Mouse (Mus musculus) adrenal gland, adult 18-20 months (tissue): ENCODE data around the gene Pck2. TPM values are rescaled to one million over a fixed set of nuclear protein-coding genes. Genes with fewer than 3 reads are reported as not detected.

Experiments
- DNase-seq, 2 experiments: peaks; one replicate each; pipeline ENCODE4 v3.0.0; 2021 to 2022; ENCODE audit warnings: low spot score in 2 of 2
- long read RNA-seq, 2 experiments: library from polyadenylated mRNA; stranded (forward); transcript quantifications; one replicate each; pipeline ENCODE4 v2.0.0; 2021
- total RNA-seq, 2 experiments: library from RNA; stranded (reverse); gene quantifications; 1 replicate in 1 of 2; 2 replicates in 1 of 2; pipeline ENCODE4 v1.2.3; 2021

Pck2 gene
- 10 to 100 TPM; 21.6 to 31.7 TPM for total RNA-seq
- long read RNA-seq, experiment 1, transcript Pck2-201 (10 exons, 3,400 nt), result major isoform, 29 of 32 reads
- long read RNA-seq, experiment 1, partial matches to known transcripts, result 2 of 32 reads
- long read RNA-seq, experiment 1, other reads (novel, unspliced or antisense), result 1 of 32 reads
- long read RNA-seq, experiment 2, transcript Pck2-201 (10 exons, 3,400 nt), result major isoform, 52 of 65 reads
- long read RNA-seq, experiment 2, partial matches to known transcripts, result 11 of 65 reads
- long read RNA-seq, experiment 2, other reads (novel, unspliced or antisense), result 2 of 65 reads

DNA sequence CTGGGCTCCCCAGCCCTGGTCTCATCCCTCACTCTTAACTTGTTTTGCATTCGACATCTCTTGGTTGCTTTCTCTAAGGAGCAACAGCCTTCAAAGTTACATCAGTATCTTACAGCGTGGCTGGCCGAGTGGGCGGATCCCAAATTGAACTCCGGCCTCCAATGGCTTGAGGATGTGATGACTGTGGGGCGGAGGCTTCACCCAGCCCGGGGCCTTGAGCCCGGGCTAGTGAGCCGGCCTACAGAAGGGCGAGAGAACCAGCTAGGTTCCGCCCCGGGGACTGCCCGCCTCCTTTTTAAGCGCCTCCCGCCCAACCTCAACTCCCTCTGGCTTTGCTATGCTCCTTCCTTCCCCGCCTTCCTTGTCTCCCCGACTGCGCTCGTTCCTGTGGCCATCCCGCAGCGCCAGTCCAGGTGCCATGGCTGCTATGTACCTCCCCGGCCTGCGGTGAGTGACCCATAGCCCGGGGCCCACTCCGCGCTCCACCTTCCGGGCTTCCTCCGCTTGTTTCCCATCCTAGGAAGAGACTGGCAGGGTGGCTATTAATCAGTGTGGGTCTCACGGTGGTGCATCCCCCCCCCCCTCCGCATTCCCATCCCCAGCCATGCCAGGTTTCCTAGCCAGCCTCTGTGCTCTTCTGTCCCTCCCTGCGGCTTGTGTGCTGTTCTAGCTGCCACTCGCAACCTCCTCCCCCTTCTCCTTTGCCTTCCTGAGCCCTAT lies at the start of gene Pck2:
Gene Pck2 (plus strand): TSS at position 200 of the 720 bp plus-strand sequence.
- peak; percentile 76 to 84 for DNase-seq

DNA sequence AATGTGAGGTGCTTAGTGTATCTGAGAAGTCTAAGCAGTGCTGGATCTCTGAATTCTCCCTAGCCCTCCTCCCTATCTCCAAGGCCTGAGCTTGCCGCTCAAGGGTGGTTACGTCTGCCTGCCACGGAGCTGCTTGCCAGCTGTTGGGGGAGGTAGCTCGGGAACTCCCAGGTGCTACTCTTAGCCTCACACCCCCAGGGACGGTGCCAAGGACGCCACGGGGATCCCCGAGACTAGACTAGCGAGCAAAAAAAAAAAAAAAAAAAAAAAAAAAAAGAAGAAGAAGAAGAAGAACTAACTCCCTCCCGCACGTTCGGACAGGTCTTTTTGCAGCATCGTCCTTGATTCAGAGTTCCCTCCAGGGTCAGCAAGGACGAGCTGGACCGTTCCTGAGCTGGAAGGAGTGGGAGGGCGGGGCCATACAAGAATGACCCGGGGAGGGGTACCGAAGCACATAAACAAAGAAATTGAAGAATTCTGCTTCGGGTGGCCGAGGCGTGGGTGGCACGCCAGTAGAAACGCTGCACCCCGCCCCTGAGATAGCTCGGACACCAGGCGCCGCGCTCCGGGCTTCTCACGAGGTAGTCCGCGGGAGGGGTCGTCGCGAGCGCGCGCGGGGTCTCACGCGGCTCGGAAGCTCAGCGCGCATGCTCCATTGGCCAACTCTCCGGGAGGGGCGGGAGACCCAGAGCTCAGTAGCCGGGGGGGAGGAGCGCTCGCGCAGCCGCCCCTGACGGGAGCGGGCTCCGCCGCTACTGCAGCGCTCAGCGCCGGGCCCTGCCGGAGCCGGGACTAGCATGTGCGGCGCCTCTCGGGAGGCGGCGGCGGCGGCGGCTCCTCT lies 49.5 kb upstream of the Pck2 start, which contains the start of gene Carmil3:
Gene Carmil3 (plus strand): TSS at position 291 of the 841 bp plus-strand sequence.
- DNase-seq, result peak; percentile 44 to 61

DNA sequence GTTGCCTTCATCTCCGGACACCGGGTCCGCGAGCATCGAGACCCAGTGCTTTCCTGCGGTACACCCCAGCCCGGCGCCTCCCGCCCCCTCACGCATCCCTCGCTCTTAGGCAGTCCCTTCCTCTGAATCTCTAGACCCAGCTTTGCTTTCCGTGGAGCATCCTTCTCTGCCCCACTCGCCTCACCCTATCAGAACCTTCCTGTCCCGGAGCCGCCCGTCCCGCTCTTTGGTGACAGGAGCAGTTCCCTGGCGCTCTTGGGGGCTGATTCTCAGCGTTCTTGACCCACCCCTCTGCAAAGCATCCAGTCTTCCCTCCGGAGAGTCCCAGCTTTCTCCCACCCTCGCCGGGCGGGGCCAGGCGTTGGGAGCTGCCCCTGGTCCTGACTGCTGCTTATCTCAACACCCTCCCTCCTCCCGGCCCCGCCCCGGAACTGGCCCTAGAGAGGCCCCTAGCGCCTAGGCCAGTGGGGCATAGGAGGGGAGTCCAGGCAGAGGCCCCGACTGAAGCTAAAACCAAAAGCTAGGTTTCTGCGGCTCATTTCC lies 48.7 kb upstream of the Pck2 start:
- DNase-seq, result peak; percentile 42 to 56

DNA sequence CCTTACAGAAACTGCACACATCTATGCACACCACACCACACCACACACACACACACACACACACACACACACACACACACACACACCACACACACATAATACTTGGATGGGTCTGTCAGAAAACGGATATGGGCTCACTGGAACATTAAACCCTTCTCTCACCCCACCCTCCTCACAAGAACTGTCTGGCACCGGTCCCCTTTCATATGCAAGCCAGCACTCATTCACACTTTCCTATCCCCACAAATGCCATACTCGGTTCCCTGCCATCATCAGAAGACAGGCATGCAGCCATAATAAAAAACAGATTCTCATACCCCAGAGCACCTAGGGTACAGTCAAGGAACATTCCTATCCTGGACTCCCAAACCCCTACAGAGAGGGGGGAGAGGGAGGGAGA lies 48.0 kb upstream of the Pck2 start:
- DNase-seq, result no peak

DNA sequence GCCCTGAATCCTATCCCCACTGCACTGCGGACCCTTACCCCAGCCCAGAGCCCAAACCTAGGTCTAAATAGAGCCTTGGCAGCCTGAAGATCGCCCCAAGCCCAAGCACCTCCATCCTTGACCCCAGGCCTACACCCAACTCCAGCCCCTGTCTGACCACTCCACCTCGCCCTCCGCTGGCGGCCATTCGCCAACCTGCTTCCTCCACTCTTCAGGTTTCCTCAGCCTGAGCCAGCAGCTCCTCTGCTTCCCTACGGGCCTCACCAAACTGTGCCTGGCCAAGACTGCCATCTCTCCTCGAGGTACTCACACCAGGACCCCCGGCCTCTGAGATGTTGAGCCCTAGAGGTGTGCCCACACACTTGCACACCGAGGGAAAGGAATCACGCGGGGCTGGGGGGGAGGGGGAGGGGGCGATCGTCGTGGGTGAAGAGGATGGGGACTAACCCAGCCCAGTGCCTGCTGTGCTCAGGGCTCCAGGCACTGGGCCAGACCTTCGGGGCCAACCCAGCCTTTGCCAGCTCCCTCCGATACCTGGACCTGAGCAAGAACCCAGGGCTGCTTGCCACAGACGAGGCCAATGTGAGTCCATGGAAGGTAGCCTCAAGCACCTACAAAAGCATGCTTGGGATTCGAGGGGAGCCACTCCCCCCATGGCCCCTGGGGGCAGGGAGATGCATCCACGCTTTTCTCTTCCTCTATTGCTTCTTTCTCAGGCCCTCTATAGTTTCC lies 44.4 kb upstream of the Pck2 start:
- no peak for DNase-seq

DNA sequence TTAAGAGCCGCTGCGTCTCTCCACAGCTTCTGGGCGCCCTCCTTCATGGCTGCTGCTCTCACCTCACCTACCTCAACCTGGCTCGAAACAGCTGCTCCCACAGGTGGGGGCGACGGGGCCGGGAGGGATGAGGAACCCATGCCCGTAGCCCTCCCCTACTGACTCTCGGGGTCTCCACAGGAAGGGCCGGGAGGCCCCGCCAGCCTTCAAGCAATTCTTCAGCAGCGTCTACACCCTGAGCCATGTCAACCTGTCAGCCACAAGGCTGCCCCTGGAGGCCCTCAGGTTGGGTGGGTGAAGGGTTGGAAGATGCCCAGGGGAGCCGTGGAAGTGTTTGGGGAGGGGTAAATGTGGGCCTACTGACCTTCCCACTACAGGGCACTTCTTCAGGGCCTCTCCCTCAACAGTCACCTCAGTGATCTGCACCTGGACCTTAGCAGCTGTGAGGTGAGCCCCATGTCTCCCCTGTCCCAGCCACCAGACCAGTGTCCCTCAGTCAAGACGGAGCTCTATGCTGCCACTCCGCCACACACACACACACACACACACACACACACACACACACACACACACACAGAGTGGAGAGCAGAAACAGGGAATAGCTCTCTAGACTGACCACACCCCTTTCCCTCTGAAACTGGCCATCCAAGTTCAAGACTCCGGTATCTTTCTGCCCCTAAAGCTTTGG lies 43.2 kb upstream of the Pck2 start:
- DNase-seq, result no peak

DNA sequence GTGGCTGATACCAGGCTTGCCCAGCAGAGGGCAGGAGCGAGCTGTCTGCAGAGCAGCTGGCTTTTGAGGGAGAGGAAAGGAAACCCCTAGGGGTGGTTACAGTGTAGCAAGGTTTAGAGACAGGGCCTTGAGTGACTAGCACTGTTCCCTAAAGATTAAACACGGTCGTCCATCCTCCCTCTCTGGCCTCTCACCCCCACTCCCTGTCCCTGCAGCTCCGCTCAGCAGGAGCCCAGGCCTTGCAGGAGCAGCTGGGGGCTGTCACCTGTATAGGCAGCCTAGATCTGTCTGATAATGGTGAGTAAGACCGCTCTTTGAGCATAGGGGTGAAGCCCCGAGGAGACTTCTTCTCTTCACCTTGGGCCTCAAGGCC lies 42.6 kb upstream of the Pck2 start:
- DNase-seq, result peak; percentile 88 to 92

DNA sequence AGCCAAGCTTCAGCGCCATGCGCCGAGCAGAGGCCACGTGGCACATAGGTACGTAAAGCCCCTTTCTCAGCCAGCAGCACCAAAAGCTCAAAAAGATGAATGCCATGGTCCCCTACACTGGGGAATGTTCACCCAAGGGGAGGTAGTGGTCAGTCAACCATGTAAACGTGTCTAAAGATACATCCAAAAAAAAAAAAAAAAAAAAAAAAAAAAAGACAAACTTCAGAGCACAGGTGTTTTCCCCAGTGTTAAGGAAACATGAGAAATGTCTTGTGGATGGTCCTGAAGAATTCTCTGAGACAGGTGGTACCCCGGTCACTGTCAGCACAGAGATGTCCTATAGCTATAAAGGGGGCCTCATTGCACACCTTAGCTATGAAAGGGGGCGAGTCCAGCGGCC lies 34.5 kb upstream of the Pck2 start:
- DNase-seq, result no peak

DNA sequence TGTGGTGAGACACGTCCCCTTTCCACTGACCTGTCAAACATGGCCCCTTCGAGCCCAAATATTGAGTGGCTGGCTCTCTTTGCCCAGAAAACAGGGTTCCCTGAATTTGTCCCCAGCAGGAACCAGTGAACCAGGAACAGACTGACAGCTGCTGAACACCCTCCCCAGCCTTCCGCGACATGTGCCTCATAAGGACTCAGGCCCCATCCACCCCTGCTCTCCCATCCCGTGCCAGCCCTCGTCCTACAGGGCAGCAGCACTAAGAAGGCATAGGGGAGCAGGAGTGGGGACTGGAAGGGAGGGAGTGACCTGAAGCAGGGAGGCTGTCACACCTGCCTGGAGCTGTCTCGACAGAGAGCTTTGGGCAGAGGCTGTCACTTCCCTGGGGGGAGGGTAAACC lies 32.3 kb upstream of the Pck2 start:
- no peak for DNase-seq

DNA sequence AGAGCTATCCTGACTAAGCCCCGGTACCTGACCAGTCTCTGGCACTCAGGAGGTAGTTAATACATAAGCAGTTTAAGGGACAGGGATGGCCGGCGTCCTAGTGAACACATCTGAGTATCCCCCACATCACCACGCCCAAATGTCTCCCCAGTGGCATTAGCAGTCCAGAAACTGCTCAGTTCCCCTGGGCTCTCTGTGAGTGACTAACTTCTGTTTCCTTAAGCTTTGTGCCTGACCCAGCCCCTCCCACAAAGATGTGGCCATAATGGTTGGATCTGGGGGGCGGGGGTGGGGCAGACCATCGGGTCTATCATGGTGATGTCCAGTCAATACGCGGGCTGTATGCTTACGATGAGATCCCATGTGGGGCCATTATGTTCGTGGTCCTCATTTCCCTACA lies 30.5 kb upstream of the Pck2 start:
- no peak for DNase-seq

DNA sequence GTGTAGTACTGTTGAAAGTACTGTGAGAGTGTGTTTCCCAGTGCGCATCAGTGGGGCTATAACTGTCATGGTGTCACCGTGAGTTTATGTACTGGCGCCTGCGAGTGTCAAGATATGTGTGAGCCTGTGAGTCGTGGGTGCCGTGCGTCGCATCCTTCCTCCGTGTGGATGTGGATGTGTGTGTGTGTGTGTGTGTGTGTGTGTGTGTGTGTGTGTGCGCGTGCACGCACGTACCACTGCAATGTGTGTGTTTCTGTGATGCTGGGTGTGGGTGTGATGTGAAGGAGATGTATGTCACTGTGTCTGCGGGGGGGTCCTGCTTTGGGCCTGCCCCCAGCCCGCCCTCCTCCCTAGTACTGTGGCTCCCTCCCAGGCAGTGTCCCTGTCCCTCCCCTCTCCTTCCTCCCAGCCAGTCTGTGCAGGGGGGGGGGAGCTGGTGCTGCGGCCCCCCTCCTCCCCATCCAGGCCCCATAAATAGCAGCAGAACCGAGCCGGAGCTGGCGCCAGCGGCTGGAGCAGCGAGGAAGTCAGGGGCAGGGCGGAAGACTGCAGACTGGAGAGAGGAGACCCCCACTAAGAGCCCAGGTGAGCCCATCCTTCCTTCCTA lies 29.8 kb upstream of the Pck2 start, which contains the start of gene Cpne6:
Gene Cpne6 (plus strand): TSS at position 321 of the 607 bp plus-strand sequence.
- no peak for DNase-seq

DNA sequence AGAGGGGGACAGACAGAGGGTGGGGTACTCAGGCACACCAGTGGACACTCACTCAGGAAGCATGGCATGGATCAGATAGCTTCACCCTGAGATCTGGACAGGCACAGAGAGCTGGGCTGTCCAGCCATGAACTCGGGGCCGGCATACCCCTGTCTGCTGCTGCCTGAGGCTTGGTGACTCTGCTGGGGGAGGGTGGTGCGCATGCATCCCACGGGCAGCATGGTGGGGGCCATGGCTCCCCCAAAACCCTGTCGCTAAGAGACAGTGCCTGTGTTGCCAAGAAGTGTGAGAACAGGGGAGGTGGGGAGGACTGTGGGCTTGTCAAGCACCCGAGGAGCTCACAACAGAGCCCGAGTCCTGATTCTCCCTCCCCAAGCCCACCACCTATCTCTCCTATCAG lies 29.0 kb upstream of the Pck2 start:
- no peak for DNase-seq

DNA sequence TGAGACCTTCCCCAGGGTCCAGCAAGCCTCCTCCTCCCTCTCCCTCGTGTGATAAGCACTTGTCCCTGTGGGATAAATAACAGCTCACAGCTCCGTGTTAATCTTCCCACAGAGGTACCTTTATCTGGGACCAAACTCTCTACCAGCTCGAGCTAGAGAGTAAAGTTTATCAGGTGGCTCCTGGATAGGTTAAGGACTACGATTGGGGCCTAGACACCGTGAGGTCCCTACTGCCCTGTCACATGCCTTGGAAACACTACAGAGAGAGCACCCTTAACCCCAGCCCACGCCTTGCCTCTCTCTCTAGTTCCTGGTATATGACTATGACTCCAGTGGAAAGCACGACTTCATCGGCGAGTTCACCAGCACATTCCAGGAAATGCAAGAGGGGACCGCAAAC lies 26.1 kb upstream of the Pck2 start:
- DNase-seq, result no peak

DNA sequence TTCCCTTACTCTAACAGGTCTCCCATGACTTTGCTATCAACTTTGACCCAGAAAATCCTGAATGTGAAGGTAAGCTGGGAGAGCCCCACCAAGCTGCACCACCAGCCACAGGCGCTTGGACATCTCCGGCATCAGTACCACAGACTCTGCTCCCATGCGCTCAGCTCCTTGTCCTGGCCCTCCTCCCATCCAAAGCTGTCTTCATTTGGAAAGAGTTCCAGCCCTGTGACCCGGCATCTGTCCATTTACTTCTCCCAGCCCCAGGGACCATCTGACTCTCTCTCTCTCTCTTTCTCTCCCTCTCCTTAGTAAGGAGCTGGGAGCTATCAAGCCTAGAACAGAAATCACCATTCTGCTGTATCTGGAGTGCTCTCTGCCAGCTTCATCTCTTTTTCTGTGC lies 24.2 kb upstream of the Pck2 start:
- no peak for DNase-seq

DNA sequence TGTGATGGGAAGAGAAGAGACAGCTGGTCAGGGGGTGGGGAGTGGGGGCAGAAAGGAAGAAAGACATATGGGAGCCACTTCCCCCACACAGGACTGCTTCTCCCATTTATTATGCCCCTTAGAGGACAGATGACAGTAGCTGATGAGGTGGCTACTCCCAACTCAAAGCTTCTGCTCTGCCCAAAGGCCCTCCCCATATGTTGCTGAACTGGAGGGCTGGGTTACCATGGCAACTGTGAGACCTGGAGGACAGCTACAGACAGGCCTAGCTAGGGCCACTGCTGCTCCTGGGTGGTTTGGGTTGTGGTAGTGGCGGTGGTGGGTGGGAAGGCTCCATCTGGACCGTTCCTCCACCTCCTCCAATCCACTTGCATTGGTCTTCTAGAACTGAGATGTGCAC lies 21.2 kb upstream of the Pck2 start:
- DNase-seq, result no peak

DNA sequence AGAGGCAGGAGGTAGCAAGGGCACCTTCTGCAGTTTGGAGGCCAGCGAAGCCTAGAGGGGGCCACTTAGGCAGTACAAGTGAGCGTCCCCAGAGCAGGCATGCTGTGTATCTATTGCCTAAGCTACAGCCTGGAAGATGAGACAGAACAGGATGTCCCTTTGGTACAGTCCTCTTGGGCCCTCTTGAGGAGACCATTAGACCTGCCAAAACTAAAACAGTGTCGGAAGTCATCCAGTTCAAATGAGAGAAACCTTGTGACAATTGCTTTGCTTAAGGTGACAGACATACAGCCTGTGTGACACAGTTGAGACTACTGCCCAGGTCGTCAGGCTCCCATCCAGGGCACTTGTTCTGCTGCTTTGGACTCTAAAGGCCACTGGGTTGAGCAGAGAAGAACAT lies 20.5 kb upstream of the Pck2 start:
- no peak for DNase-seq

DNA sequence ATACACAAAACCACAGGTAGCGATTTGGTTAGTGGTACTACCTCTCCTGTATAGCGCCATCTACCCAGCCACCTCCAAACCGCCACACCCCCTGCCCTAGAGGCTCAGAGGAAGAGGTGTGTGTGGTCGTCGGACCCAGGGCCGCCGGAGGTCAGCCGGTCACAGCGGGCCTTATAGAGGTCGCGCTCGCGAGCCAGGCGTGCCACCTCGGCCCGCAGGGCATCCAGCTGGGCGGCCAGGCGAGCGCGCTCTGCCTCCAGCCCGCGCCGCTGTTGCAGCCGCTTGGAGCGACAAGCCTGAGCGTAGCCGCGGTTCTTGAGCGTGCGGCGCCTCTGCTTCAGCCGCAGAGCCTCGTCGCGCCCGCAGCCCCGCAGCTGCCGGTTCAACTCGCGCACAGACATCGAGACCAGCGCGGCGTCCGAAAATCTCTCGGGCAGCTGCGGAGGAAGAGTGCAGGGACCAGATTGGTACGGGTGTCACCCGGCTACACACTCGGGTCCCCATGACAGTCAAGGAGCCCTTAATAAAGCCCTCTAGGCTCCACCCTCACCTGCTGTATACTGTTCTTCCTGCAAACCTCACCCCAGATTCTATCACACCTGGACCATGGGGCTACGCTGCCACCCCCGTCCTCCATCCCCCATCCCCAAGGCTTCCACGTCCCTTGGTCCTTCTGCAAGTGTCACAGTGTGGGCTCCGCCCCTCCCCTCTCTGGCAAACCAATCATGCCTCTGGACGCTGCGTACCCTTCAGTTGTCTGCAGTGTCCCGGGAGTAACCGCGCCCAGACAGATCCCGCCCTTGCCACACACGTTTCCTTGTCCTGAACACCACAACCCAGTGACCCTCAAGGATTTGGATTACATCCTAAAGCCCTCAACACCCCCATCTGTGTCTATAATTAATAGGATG lies 19.4 kb upstream of the Pck2 start:
- DNase-seq, result peak in 1 of 2 experiments; percentile 7

DNA sequence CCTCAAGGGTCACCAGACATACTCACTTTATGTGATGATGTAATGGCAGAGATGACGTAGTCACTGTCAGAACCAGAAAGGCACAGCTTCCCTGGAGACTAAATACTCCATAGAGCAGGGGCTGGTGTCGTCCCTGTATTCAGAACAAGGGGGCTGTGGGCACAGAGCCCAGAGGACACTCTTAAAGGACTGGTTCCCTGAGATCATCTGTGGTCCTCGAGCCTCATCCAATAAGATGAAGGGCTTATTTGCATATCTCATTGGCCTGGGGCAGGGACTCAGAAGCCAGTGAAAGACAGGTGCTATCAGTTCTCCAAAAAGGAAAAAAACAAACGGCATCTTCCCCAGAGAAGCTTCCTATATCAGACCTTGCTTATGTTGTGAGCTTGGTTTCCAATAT lies 16.0 kb upstream of the Pck2 start:
- DNase-seq, result no peak

DNA sequence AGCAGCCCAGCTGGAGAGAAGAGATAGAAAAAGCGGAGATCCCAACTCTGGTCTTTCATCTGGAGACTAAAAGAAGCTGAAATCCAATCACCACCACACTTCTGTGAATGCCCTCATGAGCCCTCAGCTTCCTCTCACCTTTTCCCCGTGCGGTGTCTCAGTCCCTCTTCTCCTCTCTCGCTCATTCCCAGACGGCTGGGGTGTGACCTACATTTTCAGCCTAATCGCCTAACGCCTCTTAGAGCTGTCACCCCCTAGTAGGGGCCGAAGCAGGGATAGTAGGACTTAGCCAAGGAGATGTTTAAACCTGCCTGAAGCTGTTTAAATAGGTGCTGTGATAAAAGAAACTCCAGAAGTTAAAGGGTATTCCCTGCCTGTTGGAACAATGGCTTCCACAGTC lies 15.3 kb upstream of the Pck2 start, which contains the start of gene Nrl:
Gene Nrl (minus strand): TSS at position 197 of the 400 bp plus-strand sequence.
- DNase-seq, result no peak
